Mouse (Mus musculus) lung, postnatal 0 days (tissue): ENCODE data around the gene Olfr193.

Experiments
- CTCF ChIP-seq: IDR thresholded peaks from 2 replicates; pipeline ENCODE4 v1.5.1; 2016; ENCODE audit warnings: antibody characterized with exemption, mild to moderate bottlenecking
- EP300 ChIP-seq: IDR thresholded peaks from 2 replicates; pipeline ENCODE4 v1.6.1; 2016; ENCODE audit warnings: antibody characterized with exemption, mild to moderate bottlenecking, control low read depth

GRCm38 (mm10) chr16:59130740-59131139, 19.1 kb upstream of the Olfr193 start:
- no peak for TF ChIP-seq CTCF
- no peak for TF ChIP-seq EP300
